Mouse (Mus musculus) adrenal gland (tissue): ENCODE measurements around the gene Sema6c.

ENCODE experiments used
- microRNA-seq, 2 experiments: library from miRNA; unstranded; fragments of <30 nt; microRNA quantifications; one replicate each; pipeline ENCODE4; 2019

Gene Sema6c

Small RNAs within 50 kb of the gene (microRNA-seq; reads per million reads assigned to microRNA genes)
- gene Mir8099-1 = 0 reads per million in 2 experiments
